Mouse (Mus musculus) embryo, embryonic 11 days (tissue): ENCODE data around the gene Mid2.
"Not testable (repeated sequence)": the region's sequence is repeated elsewhere in the genome, so short reads cannot be mapped to it uniquely, and the experiment has no call there.

Experiments used
- DNase-seq: peaks from one replicate; pipeline ENCODE4 v3.0.0-alpha.2; 2015

The Mid2 gene

GRCm38 (mm10) chrX:140664479-140665241, at the start of gene Mid2:
Gene Mid2, plus strand, starts transcription at chrX:140664599.
- peak; percentile 46 for DNase-seq

DNA sequence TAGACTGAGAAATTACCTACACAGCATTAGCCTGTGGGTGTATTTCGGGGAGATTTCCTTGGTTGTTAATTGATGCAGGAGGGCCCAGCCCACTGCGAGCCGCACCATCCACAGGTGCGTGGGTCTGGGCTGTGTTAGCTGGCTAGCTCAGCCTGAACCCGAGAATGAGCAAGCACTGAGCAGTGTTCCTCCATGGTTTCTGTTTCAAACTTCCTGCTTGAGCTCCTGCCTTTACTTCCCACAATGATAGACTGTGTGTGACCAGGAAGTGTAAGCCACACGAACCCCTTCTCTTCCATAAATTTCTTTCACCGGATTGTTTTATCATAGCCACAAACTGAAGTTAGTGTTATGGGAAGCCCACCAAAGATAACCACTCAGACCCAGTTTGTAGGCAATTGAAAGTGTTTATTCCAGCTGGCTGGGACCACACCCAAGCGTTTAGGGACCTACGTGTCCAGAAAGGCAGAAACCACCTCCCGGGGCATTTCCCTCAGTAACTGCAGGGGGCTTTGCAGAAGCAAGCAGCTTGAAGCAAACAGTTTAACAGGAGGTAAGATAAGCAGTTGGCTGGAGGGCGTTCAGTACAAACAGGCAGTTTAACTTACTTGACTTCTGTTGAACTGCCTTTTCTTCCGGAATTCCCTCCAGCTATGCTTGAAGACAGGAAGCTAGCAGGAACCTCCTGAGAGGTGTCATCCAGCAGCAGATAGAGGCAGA, 39.4 kb upstream of the Mid2 start:
- no peak for DNase-seq

DNA sequence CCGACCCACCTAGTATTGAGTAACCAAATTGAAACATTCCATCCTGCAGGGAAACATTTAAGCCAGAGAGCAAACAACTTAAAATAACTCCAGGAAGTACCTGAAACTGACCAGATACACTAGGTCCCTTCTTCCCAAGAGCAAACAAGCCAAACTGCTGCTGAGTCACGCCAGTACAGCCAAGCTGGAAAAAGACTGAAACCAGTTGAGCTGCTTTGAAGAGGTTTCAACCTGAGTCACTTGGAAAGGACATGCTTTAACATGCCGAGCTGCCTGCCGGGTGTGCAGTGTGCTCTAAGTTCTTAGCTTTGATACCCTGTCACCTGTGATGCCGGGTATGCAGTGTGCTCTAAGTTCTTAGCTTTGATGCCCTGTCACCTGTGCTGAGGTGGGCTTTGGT, 26.4 kb upstream of the Mid2 start:
- no peak for DNase-seq

- no peak for DNase-seq
These were observed 24.8 kb upstream of the Mid2 start for GRCm38 (mm10) chrX:140639592-140639991.

DNA sequence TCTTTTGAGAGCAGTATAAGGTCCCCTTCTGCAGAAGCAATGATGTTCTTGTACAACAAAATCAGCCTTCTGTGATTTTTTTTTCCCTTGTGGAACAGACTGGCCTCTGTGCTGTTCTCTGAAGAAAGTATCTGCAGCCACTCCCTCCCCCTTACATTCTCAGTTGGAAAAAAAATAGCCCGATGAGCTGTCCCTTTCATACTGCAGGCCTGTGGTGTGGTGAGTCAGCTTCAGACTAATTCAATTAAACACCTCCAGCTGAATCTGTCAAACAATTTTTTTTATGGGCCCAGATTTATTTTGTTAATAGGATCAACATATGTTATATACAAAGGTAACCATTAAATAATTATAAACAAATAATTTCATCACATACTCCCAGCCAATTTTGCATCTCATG, 3.7 kb upstream of the Mid2 start:
- DNase-seq = no peak

- no peak for DNase-seq
These were observed 883 bp upstream of the Mid2 start for GRCm38 (mm10) chrX:140663516-140663915.

DNA sequence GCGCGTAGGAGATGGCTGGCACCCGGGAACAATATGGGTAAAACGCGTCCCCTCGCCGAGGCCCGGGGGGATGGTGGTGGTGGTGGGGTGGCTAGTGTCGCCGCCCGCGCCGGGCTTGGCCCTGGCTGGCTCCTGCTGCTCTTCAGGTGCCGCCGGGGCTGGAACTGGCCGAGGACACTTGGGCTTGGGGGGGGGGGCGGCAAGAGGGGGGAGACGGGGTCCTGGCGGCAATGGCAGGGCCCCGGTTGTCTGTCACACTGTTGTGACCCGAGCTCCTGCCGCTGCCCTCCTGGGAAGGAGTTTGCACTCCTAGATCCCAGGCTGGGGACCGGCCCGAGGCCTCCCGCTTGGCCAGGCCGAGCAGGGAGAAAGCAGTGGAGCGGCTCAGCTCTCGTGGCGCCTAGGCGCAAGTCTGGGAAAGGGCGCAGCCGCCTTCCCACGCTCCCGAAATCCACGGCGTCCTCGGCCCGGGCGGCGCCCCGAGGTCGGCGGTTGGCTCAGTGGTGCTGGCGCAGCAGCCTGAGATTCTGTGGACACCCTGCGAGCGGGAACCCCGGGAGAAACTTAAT, 927 bp downstream of the Mid2 start:
- DNase-seq = no peak

GRCm38 (mm10) chrX:140675444-140675843, 11.0 kb downstream of the Mid2 start:
- DNase-seq = no peak

GRCm38 (mm10) chrX:140688335-140688734, 23.9 kb downstream of the Mid2 start:
- no peak for DNase-seq

GRCm38 (mm10) chrX:140697872-140698463, 33.6 kb downstream of the Mid2 start:
- not testable (repeated sequence) for DNase-seq

GRCm38 (mm10) chrX:140703224-140703623, 38.8 kb downstream of the Mid2 start:
- no peak for DNase-seq

GRCm38 (mm10) chrX:140706077-140706476, 41.7 kb downstream of the Mid2 start:
- DNase-seq = no peak

DNA sequence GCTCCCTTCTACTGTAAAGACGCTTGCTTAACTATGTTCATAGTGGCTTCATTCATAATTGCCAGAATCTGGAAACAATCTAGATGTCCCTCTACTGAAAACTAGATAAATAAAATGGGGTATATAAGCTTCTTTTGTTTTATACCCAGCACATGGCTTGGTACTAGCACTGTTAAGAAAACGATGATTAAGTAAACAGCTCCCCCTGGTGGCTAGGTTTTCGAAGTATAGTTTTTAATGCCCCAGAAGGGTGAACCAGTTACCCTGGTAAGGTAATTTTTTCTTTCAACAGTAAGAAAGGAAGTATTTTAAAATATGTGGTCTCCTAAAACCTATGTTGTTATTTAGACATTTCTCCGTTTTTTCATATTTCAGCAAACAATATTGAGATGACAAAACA, 58.0 kb downstream of the Mid2 start:
- DNase-seq = peak; percentile 50

GRCm38 (mm10) chrX:140738986-140739385, 74.6 kb downstream of the Mid2 start:
- DNase-seq = no peak

GRCm38 (mm10) chrX:140743213-140743612, 78.8 kb downstream of the Mid2 start:
- no peak for DNase-seq

DNA sequence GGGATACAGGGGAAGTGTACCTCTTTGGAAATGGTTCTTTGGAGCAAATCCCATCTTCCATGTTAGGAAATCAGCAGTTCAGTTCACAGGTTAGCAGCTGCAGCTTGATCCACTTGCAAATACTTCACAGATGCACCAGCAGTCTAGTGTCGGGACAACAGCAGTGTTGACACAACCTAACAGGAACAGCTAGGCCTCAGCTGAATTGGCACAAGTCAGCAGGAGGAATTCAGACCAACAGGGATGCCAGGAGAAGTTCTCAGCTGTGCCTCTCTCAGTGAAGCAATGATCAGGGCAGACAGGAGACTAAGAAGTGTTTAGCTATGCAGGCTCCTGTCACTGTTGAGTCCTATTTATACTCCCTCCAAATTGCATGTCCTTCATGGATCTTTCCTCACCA, 105.4 kb downstream of the Mid2 start:
- DNase-seq = no peak

GRCm38 (mm10) chrX:140805340-140805739, 140.9 kb downstream of the Mid2 start:
- DNase-seq = no peak

DNA sequence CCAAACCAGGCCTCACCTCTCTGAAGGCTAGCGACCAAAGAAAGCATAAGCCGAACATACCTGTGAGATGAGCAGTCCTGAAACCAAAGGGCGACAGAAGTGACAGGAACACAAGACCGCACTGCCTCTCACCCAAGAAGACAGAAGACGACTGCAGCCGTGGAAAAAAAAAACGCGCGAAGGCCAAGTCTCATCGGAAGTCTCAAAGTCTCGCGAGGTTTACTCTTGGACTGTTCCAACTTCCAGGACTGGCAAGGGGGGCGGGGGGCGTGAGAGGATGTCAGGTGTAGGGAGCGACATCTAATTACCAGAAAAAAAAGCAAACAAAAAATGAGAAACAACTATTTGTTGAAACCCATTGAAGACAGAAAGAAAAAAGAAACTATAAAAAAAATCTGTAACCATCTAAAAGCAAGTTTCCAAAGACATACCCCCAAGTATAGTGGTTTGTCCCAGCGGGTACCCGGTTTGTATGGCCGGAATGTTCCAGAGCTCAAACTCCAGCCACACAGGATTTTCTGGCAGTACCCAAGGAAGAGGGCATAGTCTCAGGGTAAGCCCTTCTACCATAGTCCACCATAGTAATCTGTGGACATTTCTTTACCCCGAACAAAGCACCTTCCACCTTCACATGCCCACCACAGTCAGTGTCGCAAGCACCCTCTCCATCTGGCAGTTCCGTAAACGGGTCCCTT, 149.1 kb downstream of the Mid2 start, which contains the start of gene Tex13b:
Tex13b (minus strand) TSS at position 122 of the 695 bp plus-strand sequence.
- DNase-seq = no peak
